Mouse (Mus musculus) T-helper 2 cell (primary cell): ENCODE measurements around the gene Rimbp2.
"Not testable (repeated sequence)": the region's sequence is repeated elsewhere in the genome, so short reads cannot be mapped to it uniquely, and the experiment has no call there.

ENCODE experiments used
- in situ Hi-C: fragments of 300-600 bp; cut with MboI, MseI; formaldehyde crosslinking; loops from one replicate; pipeline ENCODE4 v1.15.1; 2025; ENCODE audit warnings: high pct_unique_total_duplicates

The Rimbp2 gene

GRCm38 (mm10) chr5:128761118-128761517 is 192.2 kb downstream of the Rimbp2 start:
- in situ Hi-C loops: no loop called here

GRCm38 (mm10) chr5:128746261-128746660 is 207.0 kb downstream of the Rimbp2 start:
- in situ Hi-C loops: no loop called here

GRCm38 (mm10) chr5:128745206-128745605 is 208.1 kb downstream of the Rimbp2 start:
- in situ Hi-C loops: no loop called here

- in situ Hi-C loops: no loop called here
Observed at GRCm38 (mm10) chr5:128744351-128744750, 208.9 kb downstream of the Rimbp2 start.

GRCm38 (mm10) chr5:128739838-128740171 is 213.5 kb downstream of the Rimbp2 start:
- in situ Hi-C loops: no loop called here

GRCm38 (mm10) chr5:128739168-128739837 is 214.0 kb downstream of the Rimbp2 start:
- in situ Hi-C loops: no loop called here

GRCm38 (mm10) chr5:128735921-128736320 is 217.4 kb downstream of the Rimbp2 start:
- in situ Hi-C loops: no loop called here

- in situ Hi-C loops: no loop called here
Observed at GRCm38 (mm10) chr5:128733955-128734354, 219.3 kb downstream of the Rimbp2 start.

- in situ Hi-C loops: no loop called here
Observed at GRCm38 (mm10) chr5:128732416-128733014, 220.8 kb downstream of the Rimbp2 start.

GRCm38 (mm10) chr5:128730634-128731033 is 222.7 kb downstream of the Rimbp2 start:
- in situ Hi-C loops: no loop called here

- in situ Hi-C loops: no loop called here
Observed at GRCm38 (mm10) chr5:128729341-128729740, 223.9 kb downstream of the Rimbp2 start.

- in situ Hi-C loops: not testable (repeated sequence)
Observed at GRCm38 (mm10) chr5:128720461-128720860, 232.8 kb downstream of the Rimbp2 start.

GRCm38 (mm10) chr5:128715171-128715570 is 238.1 kb downstream of the Rimbp2 start:
- in situ Hi-C loops: no loop called here

GRCm38 (mm10) chr5:128711847-128712246 is 241.4 kb downstream of the Rimbp2 start:
- in situ Hi-C loops: no loop called here

GRCm38 (mm10) chr5:128710596-128710995 is 242.7 kb downstream of the Rimbp2 start:
- in situ Hi-C loops: no loop called here

- in situ Hi-C loops: no loop called here
Observed at GRCm38 (mm10) chr5:128708929-128709328, 244.4 kb downstream of the Rimbp2 start.
